Mouse (Mus musculus): Measurements from ENCODE around the gene Gcnt2. TPM values are rescaled to one million over a fixed set of nuclear protein-coding genes. Genes with fewer than 3 reads are reported as not detected.

The Gcnt2 gene
- total RNA-seq, 2 experiments from 2014 or later = 6.3 to 7.6 TPM

Other genes with a start within 250 kb of the Gcnt2 start
- gene Tfap2a, start 121.4 kb upstream of the Gcnt2 start, total RNA-seq (2014; fragmentation: Nextera tagmentation) = not detected in 2 replicates
- not detected in 2 replicates for gene Tfap2a, start 121.4 kb upstream of the Gcnt2 start, total RNA-seq (2017)
- 71.9 and 77.4 TPM in 2 replicates for gene Pak1ip1, start 141.3 kb downstream of the Gcnt2 start, total RNA-seq (2014; fragmentation: Nextera tagmentation)
- gene Pak1ip1, start 141.3 kb downstream of the Gcnt2 start, total RNA-seq (2017) = 139 and 140 TPM in 2 replicates
- 458 and 522 TPM in 2 replicates for gene Tmem14c, start 156.5 kb downstream of the Gcnt2 start, total RNA-seq (2014; fragmentation: Nextera tagmentation)
- 216 and 226 TPM in 2 replicates for gene Tmem14c, start 156.5 kb downstream of the Gcnt2 start, total RNA-seq (2017)
- not detected in 2 replicates for gene Mak, start 220.0 kb downstream of the Gcnt2 start, total RNA-seq (2014; fragmentation: Nextera tagmentation)
- gene Mak, start 220.0 kb downstream of the Gcnt2 start, total RNA-seq (2017) = not detected in 2 replicates